Mouse (Mus musculus): ENCODE results near the gene Ace2. TPM values are rescaled to one million over a fixed set of nuclear protein-coding genes. Genes with fewer than 3 reads are reported as not detected.

Ace2 gene
- polyA plus RNA-seq, 1 experiment from 2014 or later = 0.16 TPM

DNA sequence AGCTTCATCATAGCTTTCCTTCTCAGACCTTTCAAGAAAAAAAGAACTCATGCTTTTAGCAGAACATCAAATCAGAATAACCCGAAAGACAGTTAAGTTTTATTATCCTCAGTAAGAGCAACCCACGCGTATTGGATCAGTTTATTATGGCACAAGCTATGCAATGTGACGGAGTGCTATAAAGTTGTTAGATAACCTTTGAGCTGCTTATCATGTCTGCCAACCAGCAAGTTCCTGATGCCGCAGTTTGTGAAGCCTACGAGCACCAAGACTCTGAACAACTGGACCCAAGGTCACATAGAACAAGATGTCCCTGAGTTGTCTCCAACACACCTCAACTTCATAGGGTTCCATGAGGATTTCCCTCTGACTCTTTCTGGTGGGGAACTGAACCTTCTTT is 25.4 kb upstream of the Ace2 start:
- Histone ChIP-seq H3K4me2 (ENCODE audit: low read depth, low read length) (no peak overlapping the region), H3K9ac (replicated peaks; ENCODE audit: low read depth, low read length) (no peak overlapping the region), H3K27ac (ENCODE audit: low read depth, low read length) (no peak overlapping the region), H3K4me1 (ENCODE audit: control insufficient read depth, insufficient read depth, low read length) (no peaks in the 10 kb centered on the region), H3K9me3 (ENCODE audit: control insufficient read depth, low read length) (no peaks in the 10 kb centered on the region), H3K4me3 (ENCODE audit: low read depth, low read length) (no peak overlapping the region), H3K36me3 (ENCODE audit: control insufficient read depth, insufficient read depth, low read length) (no peaks in the 10 kb centered on the region), H3K27me3 (ENCODE audit: control insufficient read depth, insufficient read depth, low read length) (no peaks in the 10 kb centered on the region)
- ATAC-seq (ENCODE audit: low read depth) = no peak
- 93% methylated on average over 6 of the region's 6 CpGs for WGBS

DNA sequence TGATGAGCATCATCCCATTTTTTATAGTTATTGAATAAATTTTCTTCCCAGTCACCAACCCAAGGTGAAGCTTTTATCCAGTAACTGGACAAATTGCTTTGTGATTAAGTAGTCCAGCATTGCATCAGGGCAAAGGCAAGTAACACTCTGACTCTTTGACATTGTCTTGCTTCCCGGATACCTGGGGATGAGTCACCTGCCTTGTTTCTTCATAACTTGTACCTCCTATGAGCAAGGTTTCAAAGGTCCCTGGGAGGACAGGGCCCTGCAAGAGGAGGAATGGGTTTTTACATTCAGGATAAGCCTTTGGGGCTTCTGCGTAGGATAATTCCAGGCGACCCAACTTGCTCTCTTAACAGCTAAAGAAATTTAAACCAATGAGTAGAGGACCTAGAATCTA is 15.2 kb upstream of the Ace2 start:
- ATAC-seq (ENCODE audit: low read depth) = no peak
- H3K4me2 ChIP-seq (ENCODE audit: low read depth, low read length) = no peak overlapping the region
- WGBS = 94% methylated on average over 3 of the region's 3 CpGs
- H3K27me3 ChIP-seq (ENCODE audit: control insufficient read depth, insufficient read depth, low read length) = no peaks in the 10 kb centered on the region
- H3K4me3 ChIP-seq (ENCODE audit: low read depth, low read length) = no peak overlapping the region
- H3K9ac ChIP-seq (replicated peaks; ENCODE audit: low read depth, low read length) = no peak overlapping the region
- H3K4me1 ChIP-seq (ENCODE audit: control insufficient read depth, insufficient read depth, low read length) = no peaks in the 10 kb centered on the region
- no peaks in the 10 kb centered on the region for H3K36me3 ChIP-seq (ENCODE audit: control insufficient read depth, insufficient read depth, low read length)
- H3K9me3 ChIP-seq (ENCODE audit: control insufficient read depth, low read length) = no peaks in the 10 kb centered on the region
- H3K27ac ChIP-seq (ENCODE audit: low read depth, low read length) = no peak overlapping the region

- no peaks in the 10 kb centered on the region for H3K4me1 ChIP-seq (ENCODE audit: control insufficient read depth, insufficient read depth, low read length)
- no peaks in the 10 kb centered on the region for H3K36me3 ChIP-seq (ENCODE audit: control insufficient read depth, insufficient read depth, low read length)
- H3K9me3 ChIP-seq (ENCODE audit: control insufficient read depth, low read length) = no peaks in the 10 kb centered on the region
- no peaks in the 10 kb centered on the region for H3K27me3 ChIP-seq (ENCODE audit: control insufficient read depth, insufficient read depth, low read length)
- no peak overlapping the region for H3K4me3 ChIP-seq (ENCODE audit: low read depth, low read length)
- ATAC-seq (ENCODE audit: low read depth) = no peak
- no peak overlapping the region for H3K27ac ChIP-seq (ENCODE audit: low read depth, low read length)
- no peak overlapping the region for H3K9ac ChIP-seq (replicated peaks; ENCODE audit: low read depth, low read length)
- WGBS = 96% methylated on average over 3 of the region's 3 CpGs
- H3K4me2 ChIP-seq (ENCODE audit: low read depth, low read length) = no peak overlapping the region
These were observed 5.6 kb upstream of the Ace2 start for GRCm38 (mm10) chrX:164133531-164133930.

DNA sequence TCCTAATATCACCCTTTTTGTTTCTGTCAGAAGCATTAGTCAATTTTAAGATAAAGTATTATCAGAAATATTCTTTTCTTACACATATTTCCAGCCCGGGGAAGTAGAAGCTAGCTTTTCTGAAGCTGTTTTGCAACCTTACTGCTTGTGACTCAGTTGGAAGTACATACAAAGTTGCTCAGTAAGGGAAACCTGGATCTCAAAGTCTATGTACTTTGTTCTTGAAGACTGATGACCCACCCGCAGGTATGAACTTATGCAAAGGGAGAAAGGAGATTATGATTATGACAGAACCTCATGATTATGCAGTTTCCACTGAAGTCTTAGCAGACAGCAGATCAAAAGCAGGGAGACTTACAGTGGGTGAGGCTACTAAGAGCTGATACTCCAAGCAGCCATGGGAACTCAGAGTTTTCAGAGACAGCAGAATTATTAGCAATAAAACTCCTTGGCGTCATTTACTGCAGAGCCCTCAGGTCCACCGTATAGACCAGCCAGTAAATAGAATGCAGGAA is 3.8 kb upstream of the Ace2 start:
- no peak for ATAC-seq (ENCODE audit: low read depth)
- Histone ChIP-seq H3K36me3 (ENCODE audit: control insufficient read depth, insufficient read depth, low read length) (no peaks in the 10 kb centered on the region), H3K27me3 (ENCODE audit: control insufficient read depth, insufficient read depth, low read length) (no peaks in the 10 kb centered on the region), H3K9me3 (ENCODE audit: control insufficient read depth, low read length) (no peaks in the 10 kb centered on the region), H3K4me2 (ENCODE audit: low read depth, low read length) (no peak overlapping the region), H3K9ac (replicated peaks; ENCODE audit: low read depth, low read length) (no peak overlapping the region), H3K4me1 (ENCODE audit: control insufficient read depth, insufficient read depth, low read length) (no peaks in the 10 kb centered on the region), H3K4me3 (ENCODE audit: low read depth, low read length) (no peak overlapping the region), H3K27ac (ENCODE audit: low read depth, low read length) (no peak overlapping the region)
- WGBS = 82% methylated on average over 4 of the region's 4 CpGs

DNA sequence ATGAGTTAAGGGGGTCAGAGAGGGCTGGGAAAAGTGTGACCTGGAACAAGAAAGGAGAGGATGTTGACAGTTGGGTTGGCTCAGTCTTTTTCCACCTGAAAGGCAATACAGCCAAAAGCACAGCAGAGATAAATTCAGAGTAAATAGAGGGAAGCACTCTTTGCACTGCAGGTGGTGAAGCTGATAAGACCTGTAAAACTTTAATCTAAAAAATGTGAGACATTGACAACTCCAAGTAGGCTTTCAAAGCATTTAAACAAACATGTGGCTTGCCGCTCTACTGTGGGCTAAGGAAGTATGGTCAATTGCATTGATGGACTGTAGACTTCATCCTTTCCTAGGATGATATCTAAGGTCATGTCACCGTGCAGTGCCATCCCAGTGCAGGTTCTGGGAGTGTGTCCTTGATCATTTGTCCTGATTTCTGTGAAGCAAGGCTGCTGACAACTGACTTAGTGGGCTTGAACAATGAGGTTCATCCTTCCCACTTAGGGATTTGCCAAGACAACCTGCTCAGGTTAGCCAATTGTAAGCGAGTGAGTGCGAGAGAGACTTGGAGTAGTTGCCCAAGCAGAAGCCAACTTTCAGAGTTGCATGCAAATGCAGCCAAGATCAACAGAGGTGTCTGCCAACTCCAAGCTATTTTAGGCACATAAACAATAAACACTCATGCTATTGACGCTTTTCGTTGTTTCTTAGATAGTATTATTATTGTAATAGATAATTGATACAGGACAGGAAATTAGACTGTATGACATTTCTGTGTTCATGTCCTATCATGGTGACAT is 6.5 kb downstream of the Ace2 start:
- Histone ChIP-seq H3K9me3 (ENCODE audit: control insufficient read depth, low read length) (no peaks in the 10 kb centered on the region), H3K4me2 (ENCODE audit: low read depth, low read length) (no peak overlapping the region), H3K36me3 (ENCODE audit: control insufficient read depth, insufficient read depth, low read length) (no peaks in the 10 kb centered on the region), H3K27me3 (ENCODE audit: control insufficient read depth, insufficient read depth, low read length) (no peaks in the 10 kb centered on the region), H3K9ac (replicated peaks; ENCODE audit: low read depth, low read length) (no peak overlapping the region), H3K4me3 (ENCODE audit: low read depth, low read length) (no peak overlapping the region), H3K4me1 (ENCODE audit: control insufficient read depth, insufficient read depth, low read length) (no peaks in the 10 kb centered on the region), H3K27ac (ENCODE audit: low read depth, low read length) (no peak overlapping the region)
- WGBS = 91% methylated on average over 6 of the region's 6 CpGs
- no peak for ATAC-seq (ENCODE audit: low read depth)

- no peak for ATAC-seq (ENCODE audit: low read depth)
- H3K27ac ChIP-seq (ENCODE audit: low read depth, low read length) = no peak overlapping the region
- H3K4me2 ChIP-seq (ENCODE audit: low read depth, low read length) = no peak overlapping the region
- H3K27me3 ChIP-seq (ENCODE audit: control insufficient read depth, insufficient read depth, low read length) = no peaks in the 10 kb centered on the region
- H3K9me3 ChIP-seq (ENCODE audit: control insufficient read depth, low read length) = no peaks in the 10 kb centered on the region
- no peaks in the 10 kb centered on the region for H3K4me1 ChIP-seq (ENCODE audit: control insufficient read depth, insufficient read depth, low read length)
- no peak overlapping the region for H3K9ac ChIP-seq (replicated peaks; ENCODE audit: low read depth, low read length)
- no peaks in the 10 kb centered on the region for H3K36me3 ChIP-seq (ENCODE audit: control insufficient read depth, insufficient read depth, low read length)
- H3K4me3 ChIP-seq (ENCODE audit: low read depth, low read length) = no peak overlapping the region
- 44% methylated on average over 2 of the region's 2 CpGs for WGBS
These were observed 13.6 kb downstream of the Ace2 start for GRCm38 (mm10) chrX:164152703-164153102.

DNA sequence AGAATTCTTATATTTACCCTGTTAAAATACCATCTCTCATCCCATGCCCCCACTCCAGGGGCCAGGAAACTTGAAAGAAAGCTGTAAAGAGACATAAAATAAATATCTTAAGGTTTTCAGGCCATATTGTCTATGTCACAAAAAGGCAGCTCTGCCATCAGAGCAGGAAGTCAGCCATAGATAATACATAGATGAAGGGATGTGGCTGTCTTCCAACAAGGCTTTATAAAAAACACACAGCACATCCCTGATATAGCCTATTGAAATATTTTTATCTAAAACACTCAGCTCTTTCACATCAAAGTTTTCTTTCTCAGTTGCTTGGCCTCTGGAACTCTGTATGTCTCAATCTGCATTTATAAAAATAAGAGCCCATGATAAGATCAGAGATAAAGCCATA is 14.5 kb downstream of the Ace2 start:
- no peak for ATAC-seq (ENCODE audit: low read depth)
- no peaks in the 10 kb centered on the region for H3K9me3 ChIP-seq (ENCODE audit: control insufficient read depth, low read length)
- H3K4me1 ChIP-seq (ENCODE audit: control insufficient read depth, insufficient read depth, low read length) = no peaks in the 10 kb centered on the region
- no peak overlapping the region for H3K27ac ChIP-seq (ENCODE audit: low read depth, low read length)
- no peak overlapping the region for H3K4me2 ChIP-seq (ENCODE audit: low read depth, low read length)
- no peaks in the 10 kb centered on the region for H3K27me3 ChIP-seq (ENCODE audit: control insufficient read depth, insufficient read depth, low read length)
- no peak overlapping the region for H3K4me3 ChIP-seq (ENCODE audit: low read depth, low read length)
- no peaks in the 10 kb centered on the region for H3K36me3 ChIP-seq (ENCODE audit: control insufficient read depth, insufficient read depth, low read length)
- no peak overlapping the region for H3K9ac ChIP-seq (replicated peaks; ENCODE audit: low read depth, low read length)

DNA sequence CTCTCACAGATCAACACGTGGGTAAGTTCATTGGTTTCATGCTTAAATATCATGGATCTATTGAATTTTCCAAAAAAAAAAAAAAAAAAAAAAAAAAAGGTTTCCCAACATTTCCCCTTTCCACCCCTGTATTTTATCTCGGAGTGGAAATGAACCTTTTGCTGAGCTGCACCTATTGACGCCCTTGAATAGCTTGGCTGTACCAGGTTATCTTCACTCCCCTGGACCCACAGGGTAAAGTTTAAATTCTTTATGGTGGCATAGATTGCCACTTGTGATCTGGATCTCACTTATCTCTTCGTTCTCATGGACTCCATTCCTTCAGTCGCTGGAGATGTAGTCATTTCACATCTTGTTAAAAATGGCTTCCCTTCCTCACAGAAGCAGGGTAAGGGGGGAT is 15.5 kb downstream of the Ace2 start:
- Histone ChIP-seq H3K9me3 (ENCODE audit: control insufficient read depth, low read length) (no peaks in the 10 kb centered on the region), H3K4me1 (ENCODE audit: control insufficient read depth, insufficient read depth, low read length) (no peaks in the 10 kb centered on the region), H3K4me3 (ENCODE audit: low read depth, low read length) (no peak overlapping the region), H3K27me3 (ENCODE audit: control insufficient read depth, insufficient read depth, low read length) (no peaks in the 10 kb centered on the region), H3K36me3 (ENCODE audit: control insufficient read depth, insufficient read depth, low read length) (no peaks in the 10 kb centered on the region), H3K4me2 (ENCODE audit: low read depth, low read length) (no peak overlapping the region), H3K27ac (ENCODE audit: low read depth, low read length) (no peak overlapping the region), H3K9ac (replicated peaks; ENCODE audit: low read depth, low read length) (no peak overlapping the region)
- WGBS = 84% methylated on average over 5 of the region's 5 CpGs
- no peak for ATAC-seq (ENCODE audit: low read depth)

- ATAC-seq (ENCODE audit: low read depth) = no peak
- Histone ChIP-seq H3K27me3 (ENCODE audit: control insufficient read depth, insufficient read depth, low read length) (no peaks in the 10 kb centered on the region), H3K9ac (replicated peaks; ENCODE audit: low read depth, low read length) (no peak overlapping the region), H3K4me1 (ENCODE audit: control insufficient read depth, insufficient read depth, low read length) (no peaks in the 10 kb centered on the region), H3K4me2 (ENCODE audit: low read depth, low read length) (no peak overlapping the region), H3K27ac (ENCODE audit: low read depth, low read length) (no peak overlapping the region), H3K36me3 (ENCODE audit: control insufficient read depth, insufficient read depth, low read length) (no peaks in the 10 kb centered on the region), H3K9me3 (ENCODE audit: control insufficient read depth, low read length) (no peaks in the 10 kb centered on the region), H3K4me3 (ENCODE audit: low read depth, low read length) (no peak overlapping the region)
- 76% methylated on average over 1 of the region's 1 CpGs for WGBS
These were observed 25.5 kb downstream of the Ace2 start for GRCm38 (mm10) chrX:164164681-164165080.
